Mouse (Mus musculus) embryonic facial prominence, embryonic 14.5 days (tissue): Measurements from ENCODE around the gene Zbtb7a. TPM values are rescaled to one million over a fixed set of nuclear protein-coding genes. Genes with fewer than 3 reads are reported as not detected.
A peak's percentile ranks its signal among the peaks of the same experiment; 100 is the strongest.

ENCODE experiments used
- ATAC-seq: fragments of 200-750 bp; cut with Nextera tagmentation; 2 replicates; pipeline ENCODE4 v1.8.0; 2017; ENCODE audit warnings: low read depth, moderate number of reproducible peaks, moderate TSS enrichment
- DNase-seq: peaks from one replicate; pipeline ENCODE4 v3.0.0-alpha.2; 2015; ENCODE audit warnings: low spot score
- H3K27ac ChIP-seq: fragments of 300-500 bp; sonication (generic); replicated peaks from 2 replicates; pipeline ENCODE4 v1.5.1; 2014; ENCODE audit warnings: low read depth, mild to moderate bottlenecking, low read length, moderate library complexity
- H3K27me3 ChIP-seq: fragments of 300-500 bp; sonication (generic); replicated peaks from 2 replicates; pipeline ENCODE4 v1.6.1; 2014; ENCODE audit warnings: low read length; ENCODE audit not compliant: control insufficient read depth, insufficient read depth
- H3K36me3 ChIP-seq: fragments of 300-500 bp; sonication (generic); 2 replicates; pipeline ENCODE4 v1.6.1; 2014; ENCODE audit warnings: low read length, mixed read lengths; ENCODE audit not compliant: control insufficient read depth, insufficient read depth
- H3K4me1 ChIP-seq: fragments of 300-500 bp; sonication (generic); 2 replicates; pipeline ENCODE4 v1.6.1; 2014; ENCODE audit warnings: antibody characterized with exemption, low read length; ENCODE audit not compliant: control insufficient read depth, insufficient read depth
- H3K4me2 ChIP-seq: fragments of 300-500 bp; sonication (generic); 2 replicates; pipeline ENCODE4 v1.6.1; 2014; ENCODE audit warnings: low read depth, mild to moderate bottlenecking, low read length, moderate library complexity, mixed read lengths
- H3K4me3 ChIP-seq: fragments of 300-500 bp; sonication (generic); 2 replicates; pipeline ENCODE4 v1.5.1; 2014; ENCODE audit warnings: low read depth, mild to moderate bottlenecking, low read length
- H3K9ac ChIP-seq: fragments of 300-500 bp; sonication (generic); 2 replicates; pipeline ENCODE4 v1.6.1; 2014; ENCODE audit warnings: low read depth, mild to moderate bottlenecking, low read length, moderate library complexity, mixed read lengths
- H3K9me3 ChIP-seq: fragments of 300-500 bp; sonication (generic); 2 replicates; pipeline ENCODE4 v1.6.1; 2016; ENCODE audit warnings: low read length; ENCODE audit not compliant: control insufficient read depth
- WGBS: fragments of 180-500 bp; shearing (Covaris S2); extraction: QIAGEN DNeasy Blood & Tissue Kit; methylation state at CpG from one replicate; pipeline ENCODE4 v1.1.7; 2014; 5-methylcytosine and 5-hydroxymethylcytosine counted together
- polyA plus RNA-seq: library from polyadenylated mRNA; unstranded; fragments of >200 nt; fragmentation: Nextera tagmentation; extraction: Ambion mirVana; gene quantifications from 2 replicates; pipeline ENCODE4 v1.2.1, GENCODE M21; 2014

Zbtb7a gene
- polyA plus RNA-seq, 1 experiment from 2014 or later, result 25.9 TPM

- no peak overlapping the region for H3K27ac ChIP-seq
- H3K36me3 ChIP-seq, result peaks cover 46% of the 10 kb centered on the region
- WGBS, result 85% methylated on average over 26 of the region's 26 CpGs
- DNase-seq (no peak), ATAC-seq (no peak)
- H3K9ac ChIP-seq, result no peak overlapping the region
- peaks cover 16% of the 10 kb centered on the region for H3K27me3 ChIP-seq
- no peak overlapping the region for H3K4me2 ChIP-seq
- H3K4me3 ChIP-seq, result no peak overlapping the region
- peaks cover 11% of the 10 kb centered on the region; the same call in 1 of the 2 replicates for H3K4me1 ChIP-seq
- no peaks in the 10 kb centered on the region for H3K9me3 ChIP-seq
These were observed 54.8 kb downstream of the Zbtb7a start for GRCm38 (mm10) chr10:81189821-81190220.

- Histone ChIP-seq H3K36me3 (peaks cover 40% of the 10 kb centered on the region), H3K4me3 (no peak overlapping the region), H3K27ac (no peak overlapping the region; the same call in 1 of the 2 replicates), H3K4me2 (no peak overlapping the region), H3K27me3 (peaks cover 22% of the 10 kb centered on the region), H3K4me1 (peaks cover 11% of the 10 kb centered on the region; the same call in 1 of the 2 replicates), H3K9me3 (no peaks in the 10 kb centered on the region), H3K9ac (no peak overlapping the region)
- WGBS, result 70% methylated on average over 31 of the region's 31 CpGs
- ATAC-seq, result no peak
- no peak for DNase-seq
These were observed 55.4 kb downstream of the Zbtb7a start for GRCm38 (mm10) chr10:81190236-81190911.

- Histone ChIP-seq H3K4me1 (peaks cover 11% of the 10 kb centered on the region; the same call in 1 of the 2 replicates), H3K27ac (peak overlapping the region; percentile 35; the same call in 1 of the 2 replicates), H3K4me2 (no peak overlapping the region), H3K36me3 (peaks cover 38% of the 10 kb centered on the region), H3K9me3 (no peaks in the 10 kb centered on the region), H3K4me3 (no peak overlapping the region), H3K27me3 (peaks cover 26% of the 10 kb centered on the region), H3K9ac (no peak overlapping the region)
- DNase-seq, result no peak
- ATAC-seq, result no peak
- WGBS, result 74% methylated on average over 6 of the region's 6 CpGs
These were observed 55.9 kb downstream of the Zbtb7a start for GRCm38 (mm10) chr10:81190912-81191321.

DNA sequence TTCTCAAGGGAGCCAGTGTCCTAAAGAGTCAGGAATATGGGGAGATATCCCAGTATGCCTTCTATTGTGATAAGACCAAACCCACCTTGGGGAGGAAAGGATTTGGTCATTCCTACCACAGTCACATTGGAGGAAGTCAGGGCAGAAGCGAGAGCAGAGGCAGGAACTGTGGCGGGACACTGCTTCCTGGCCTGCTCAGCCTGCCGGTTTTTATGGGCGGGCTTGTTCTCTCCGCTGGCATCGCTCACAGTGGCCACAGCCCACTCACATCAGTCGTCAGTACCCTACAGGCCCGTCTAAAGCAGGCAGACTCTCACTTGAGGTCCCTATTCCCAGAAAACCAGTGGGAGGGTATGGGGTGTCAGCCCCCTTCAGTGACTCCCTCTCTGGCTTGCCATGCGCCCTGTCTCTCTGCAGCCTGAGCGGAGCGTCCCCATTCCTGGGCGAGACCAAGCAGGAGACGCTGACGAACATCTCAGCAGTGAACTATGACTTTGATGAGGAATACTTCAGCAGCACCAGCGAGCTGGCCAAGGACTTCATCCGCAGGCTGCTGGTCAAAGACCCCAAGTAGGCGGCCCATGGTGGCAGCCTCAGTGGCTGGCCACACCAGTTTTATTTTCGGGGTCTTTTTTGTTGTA, 56.4 kb downstream of the Zbtb7a start:
- DNase-seq (no peak), ATAC-seq (no peak)
- peaks cover 36% of the 10 kb centered on the region for H3K36me3 ChIP-seq
- H3K27ac ChIP-seq, result no peak overlapping the region
- H3K9me3 ChIP-seq, result no peaks in the 10 kb centered on the region
- H3K4me3 ChIP-seq, result no peak overlapping the region
- no peak overlapping the region for H3K9ac ChIP-seq
- H3K27me3 ChIP-seq, result peaks cover 31% of the 10 kb centered on the region
- peak overlapping the region; percentile 94 for H3K4me2 ChIP-seq
- WGBS, result 84% methylated on average over 18 of the region's 18 CpGs
- peaks cover 11% of the 10 kb centered on the region; the same call in 1 of the 2 replicates for H3K4me1 ChIP-seq

DNA sequence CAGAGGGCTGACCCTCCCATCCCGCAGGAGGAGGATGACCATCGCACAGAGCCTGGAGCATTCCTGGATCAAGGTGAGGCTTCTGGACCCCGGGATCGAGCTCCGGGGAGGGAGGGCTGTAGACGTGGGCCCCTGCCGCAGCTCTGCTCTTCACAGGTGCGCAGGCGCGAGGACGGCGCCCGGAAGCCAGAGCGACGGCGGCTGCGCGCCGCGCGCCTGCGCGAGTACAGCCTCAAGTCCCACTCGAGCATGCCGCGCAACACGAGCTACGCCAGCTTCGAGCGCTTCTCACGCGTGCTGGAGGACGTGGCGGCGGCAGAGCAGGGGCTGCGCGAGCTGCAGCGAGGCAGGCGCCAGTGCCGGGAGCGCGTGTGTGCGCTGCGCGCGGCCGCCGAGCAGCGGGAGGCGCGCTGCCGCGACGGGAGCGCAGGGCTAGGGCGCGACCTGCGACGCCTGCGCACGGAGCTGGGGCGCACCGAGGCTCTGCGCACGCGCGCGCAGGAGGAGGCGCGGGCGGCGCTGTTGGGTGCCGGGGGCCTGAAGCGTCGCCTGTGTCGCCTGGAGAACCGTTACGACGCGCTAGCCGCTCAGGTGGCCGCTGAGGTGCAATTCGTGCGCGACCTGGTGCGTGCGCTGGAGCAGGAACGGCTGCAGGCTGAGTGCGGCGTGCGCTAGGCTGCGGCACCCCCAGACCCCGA, 57.4 kb downstream of the Zbtb7a start:
- WGBS, result 3% methylated on average over 20 of the region's 93 CpGs
- DNase-seq (peak; percentile 92), ATAC-seq (peak; percentile 91)

DNA sequence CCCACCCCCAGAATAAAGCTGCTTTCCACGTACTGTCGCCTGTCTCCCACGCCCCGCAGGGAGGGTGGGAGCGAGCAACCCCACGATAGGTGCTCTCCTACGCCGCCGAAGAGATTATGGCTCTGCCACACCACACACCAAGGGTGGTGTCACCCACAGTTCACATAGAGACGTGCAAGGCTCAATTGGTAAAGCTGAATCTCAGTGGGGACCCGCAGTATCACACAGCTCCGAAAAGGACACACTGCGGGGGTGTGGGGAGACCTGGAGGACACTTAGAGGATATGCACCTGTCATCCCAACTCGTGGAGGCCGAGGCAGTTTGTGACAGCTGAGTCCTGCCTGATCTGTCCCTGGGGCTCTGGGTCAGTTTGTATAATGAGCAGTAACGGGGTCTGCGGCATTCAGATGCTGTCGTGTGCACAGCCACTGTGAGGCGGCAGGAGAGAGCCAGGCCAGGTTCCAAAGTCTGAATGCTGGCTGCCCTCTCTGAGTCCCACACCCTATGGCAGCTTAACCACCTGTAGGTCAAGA, 58.0 kb downstream of the Zbtb7a start:
- Histone ChIP-seq H3K4me2 (peak overlapping the region; percentile 94), H3K4me3 (peak overlapping the region; percentile 66), H3K36me3 (peaks cover 24% of the 10 kb centered on the region), H3K27ac (peak overlapping the region; percentile 91), H3K9me3 (no peaks in the 10 kb centered on the region), H3K27me3 (peaks cover 32% of the 10 kb centered on the region), H3K4me1 (peaks cover 11% of the 10 kb centered on the region; the same call in 1 of the 2 replicates), H3K9ac (peak overlapping the region; percentile 80)
- 5% methylated on average over 19 of the region's 19 CpGs for WGBS
- ATAC-seq (peak; percentile 22), DNase-seq (peak; percentile 56)

More for the DNA sequence above, 57.4 kb downstream of the Zbtb7a start:
- peak overlapping the region; percentile 66 for H3K4me3 ChIP-seq
- H3K4me2 ChIP-seq, result peak overlapping the region; percentile 94
- no peaks in the 10 kb centered on the region for H3K9me3 ChIP-seq
- peak overlapping the region; percentile 80 for H3K9ac ChIP-seq
- peaks cover 26% of the 10 kb centered on the region for H3K36me3 ChIP-seq
- peaks cover 11% of the 10 kb centered on the region; the same call in 1 of the 2 replicates for H3K4me1 ChIP-seq
- peak overlapping the region; percentile 91 for H3K27ac ChIP-seq
- peaks cover 32% of the 10 kb centered on the region for H3K27me3 ChIP-seq

DNA sequence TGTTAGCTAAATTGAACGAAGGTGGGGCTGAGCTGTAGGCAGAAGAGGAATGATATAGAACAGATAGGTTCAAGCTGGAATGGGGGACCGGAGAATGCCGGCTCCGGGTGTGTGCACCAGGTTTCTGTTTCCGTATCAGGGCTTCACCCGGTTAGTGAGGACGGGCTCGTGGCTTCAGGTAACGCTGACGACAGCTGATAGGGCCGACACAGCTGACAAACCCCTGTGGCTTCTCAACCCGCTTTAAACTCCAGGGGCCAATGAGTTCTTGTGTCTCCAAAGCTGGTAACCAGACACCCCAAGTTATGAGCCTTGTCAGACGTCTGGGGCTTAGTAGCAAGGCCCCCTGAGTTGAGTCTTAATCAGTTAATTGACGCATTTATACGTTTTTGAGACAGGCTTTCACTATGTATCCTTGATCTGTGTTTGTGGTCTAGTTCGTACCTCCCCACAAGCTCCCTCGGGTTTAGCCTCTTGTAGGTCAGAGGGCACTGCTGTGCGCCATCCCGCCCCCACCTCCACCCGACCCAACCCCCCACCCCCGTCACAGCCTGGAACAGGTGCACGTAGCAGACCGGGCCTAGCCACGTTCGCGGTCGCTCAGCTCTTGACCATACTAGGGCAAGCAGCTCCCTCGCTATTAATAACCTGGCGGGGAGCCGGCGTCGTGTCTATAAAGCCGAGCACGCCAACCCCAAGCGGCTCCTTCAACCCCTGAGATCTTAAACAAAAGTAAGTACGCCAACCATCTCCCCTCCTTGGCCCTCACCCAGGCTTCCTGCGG, 59.2 kb downstream of the Zbtb7a start:
- DNase-seq (peak; percentile 59), ATAC-seq (no peak)
- Histone ChIP-seq H3K27me3 (peaks cover 32% of the 10 kb centered on the region), H3K4me3 (no peak overlapping the region), H3K27ac (no peak overlapping the region), H3K4me1 (peaks cover 11% of the 10 kb centered on the region; the same call in 1 of the 2 replicates), H3K9ac (no peak overlapping the region; the same call in 1 of the 2 replicates), H3K36me3 (peaks cover 16% of the 10 kb centered on the region), H3K4me2 (0 out of 2 replicates have a peak overlapping the region, but pooled peaks have one; percentile 17), H3K9me3 (no peaks in the 10 kb centered on the region)
- 14% methylated on average over 37 of the region's 37 CpGs for WGBS
